Mouse (Mus musculus): ENCODE data around the gene Fars2. TPM values are rescaled to one million over a fixed set of nuclear protein-coding genes. Genes with fewer than 3 reads are reported as not detected.

Gene Fars2
- polyA plus RNA-seq, 1 experiment: 123 TPM

- TF ChIP-seq POLR2A (IDR thresholded peaks at IDR 0.05; ENCODE audit: control insufficient read depth, low read depth, low read length): no peak
- TF ChIP-seq CTCF (IDR thresholded peaks at IDR 0.05; ENCODE audit: control insufficient read depth, insufficient read depth, insufficient replicate concordance, low read depth, low read length): no peak
- Histone ChIP-seq H3K4me3 (ENCODE audit: control insufficient read depth, low read depth, low read length) (no peak overlapping the region), H3K36me3 (ENCODE audit: control insufficient read depth, insufficient read depth, low read length) (no peaks in the 10 kb centered on the region), H3K4me1 (ENCODE audit: control insufficient read depth, insufficient read depth, low read length) (no peaks in the 10 kb centered on the region), H3K27me3 (ENCODE audit: control insufficient read depth, insufficient read depth, low read length) (no peaks in the 10 kb centered on the region), H3K27ac (ENCODE audit: control insufficient read depth, insufficient read depth, low read depth, low read length) (no peak overlapping the region)
Observed at GRCm38 (mm10) chr13:36367712-36368491, 250.7 kb downstream of the Fars2 start.

GRCm38 (mm10) chr13:36368799-36369198 lies 251.6 kb downstream of the Fars2 start:
- H3K27ac ChIP-seq (ENCODE audit: control insufficient read depth, insufficient read depth, low read depth, low read length): no peak overlapping the region
- H3K27me3 ChIP-seq (ENCODE audit: control insufficient read depth, insufficient read depth, low read length): no peaks in the 10 kb centered on the region
- no peaks in the 10 kb centered on the region for H3K36me3 ChIP-seq (ENCODE audit: control insufficient read depth, insufficient read depth, low read length)
- H3K4me3 ChIP-seq (ENCODE audit: control insufficient read depth, low read depth, low read length): no peak overlapping the region
- H3K4me1 ChIP-seq (ENCODE audit: control insufficient read depth, insufficient read depth, low read length): no peaks in the 10 kb centered on the region
- TF ChIP-seq CTCF (IDR thresholded peaks at IDR 0.05; ENCODE audit: control insufficient read depth, insufficient read depth, insufficient replicate concordance, low read depth, low read length) (no peak), POLR2A (IDR thresholded peaks at IDR 0.05; ENCODE audit: control insufficient read depth, low read depth, low read length) (no peak)

- no peak overlapping the region for H3K27ac ChIP-seq (ENCODE audit: control insufficient read depth, insufficient read depth, low read depth, low read length)
- H3K36me3 ChIP-seq (ENCODE audit: control insufficient read depth, insufficient read depth, low read length): no peaks in the 10 kb centered on the region
- H3K4me3 ChIP-seq (ENCODE audit: control insufficient read depth, low read depth, low read length): no peak overlapping the region
- no peaks in the 10 kb centered on the region for H3K4me1 ChIP-seq (ENCODE audit: control insufficient read depth, insufficient read depth, low read length)
- H3K27me3 ChIP-seq (ENCODE audit: control insufficient read depth, insufficient read depth, low read length): no peaks in the 10 kb centered on the region
- TF ChIP-seq POLR2A (IDR thresholded peaks at IDR 0.05; ENCODE audit: control insufficient read depth, low read depth, low read length) (no peak), CTCF (IDR thresholded peaks at IDR 0.05; ENCODE audit: control insufficient read depth, insufficient read depth, insufficient replicate concordance, low read depth, low read length) (no peak)
Observed at GRCm38 (mm10) chr13:36369400-36369799, 252.2 kb downstream of the Fars2 start.

- H3K4me1 ChIP-seq (ENCODE audit: control insufficient read depth, insufficient read depth, low read length): no peaks in the 10 kb centered on the region
- no peak for TF ChIP-seq CTCF (IDR thresholded peaks at IDR 0.05; ENCODE audit: control insufficient read depth, insufficient read depth, insufficient replicate concordance, low read depth, low read length)
- no peak for TF ChIP-seq POLR2A (IDR thresholded peaks at IDR 0.05; ENCODE audit: control insufficient read depth, low read depth, low read length)
- no peak overlapping the region for H3K27ac ChIP-seq (ENCODE audit: control insufficient read depth, insufficient read depth, low read depth, low read length)
- no peaks in the 10 kb centered on the region for H3K27me3 ChIP-seq (ENCODE audit: control insufficient read depth, insufficient read depth, low read length)
- H3K4me3 ChIP-seq (ENCODE audit: control insufficient read depth, low read depth, low read length): no peak overlapping the region
- no peaks in the 10 kb centered on the region for H3K36me3 ChIP-seq (ENCODE audit: control insufficient read depth, insufficient read depth, low read length)
Observed at GRCm38 (mm10) chr13:36383236-36383635, 266.0 kb downstream of the Fars2 start.

- no peak overlapping the region for H3K27ac ChIP-seq (ENCODE audit: control insufficient read depth, insufficient read depth, low read depth, low read length)
- TF ChIP-seq POLR2A (IDR thresholded peaks at IDR 0.05; ENCODE audit: control insufficient read depth, low read depth, low read length): no peak
- no peak for TF ChIP-seq CTCF (IDR thresholded peaks at IDR 0.05; ENCODE audit: control insufficient read depth, insufficient read depth, insufficient replicate concordance, low read depth, low read length)
Observed at GRCm38 (mm10) chr13:36386074-36386473, 268.9 kb downstream of the Fars2 start.

GRCm38 (mm10) chr13:36391936-36392335 lies 274.7 kb downstream of the Fars2 start:
- Histone ChIP-seq H3K4me1 (ENCODE audit: control insufficient read depth, insufficient read depth, low read length) (no peaks in the 10 kb centered on the region), H3K36me3 (ENCODE audit: control insufficient read depth, insufficient read depth, low read length) (no peaks in the 10 kb centered on the region), H3K27me3 (ENCODE audit: control insufficient read depth, insufficient read depth, low read length) (no peaks in the 10 kb centered on the region), H3K27ac (ENCODE audit: control insufficient read depth, insufficient read depth, low read depth, low read length) (no peak overlapping the region), H3K4me3 (ENCODE audit: control insufficient read depth, low read depth, low read length) (no peak overlapping the region)
- TF ChIP-seq CTCF (IDR thresholded peaks at IDR 0.05; ENCODE audit: control insufficient read depth, insufficient read depth, insufficient replicate concordance, low read depth, low read length) (no peak), POLR2A (IDR thresholded peaks at IDR 0.05; ENCODE audit: control insufficient read depth, low read depth, low read length) (no peak)

More at GRCm38 (mm10) chr13:36386074-36386473, 268.9 kb downstream of the Fars2 start:
- H3K27me3 ChIP-seq (ENCODE audit: control insufficient read depth, insufficient read depth, low read length): no peaks in the 10 kb centered on the region
- no peak overlapping the region for H3K4me3 ChIP-seq (ENCODE audit: control insufficient read depth, low read depth, low read length)
- H3K36me3 ChIP-seq (ENCODE audit: control insufficient read depth, insufficient read depth, low read length): no peaks in the 10 kb centered on the region
- no peaks in the 10 kb centered on the region for H3K4me1 ChIP-seq (ENCODE audit: control insufficient read depth, insufficient read depth, low read length)

- H3K27me3 ChIP-seq (ENCODE audit: control insufficient read depth, insufficient read depth, low read length): no peaks in the 10 kb centered on the region
- no peaks in the 10 kb centered on the region for H3K4me1 ChIP-seq (ENCODE audit: control insufficient read depth, insufficient read depth, low read length)
- H3K27ac ChIP-seq (ENCODE audit: control insufficient read depth, insufficient read depth, low read depth, low read length): no peak overlapping the region
- no peak overlapping the region for H3K4me3 ChIP-seq (ENCODE audit: control insufficient read depth, low read depth, low read length)
- no peaks in the 10 kb centered on the region for H3K36me3 ChIP-seq (ENCODE audit: control insufficient read depth, insufficient read depth, low read length)
- no peak for TF ChIP-seq CTCF (IDR thresholded peaks at IDR 0.05; ENCODE audit: control insufficient read depth, insufficient read depth, insufficient replicate concordance, low read depth, low read length)
- TF ChIP-seq POLR2A (IDR thresholded peaks at IDR 0.05; ENCODE audit: control insufficient read depth, low read depth, low read length): no peak
Observed at GRCm38 (mm10) chr13:36392666-36393065, 275.5 kb downstream of the Fars2 start.

Measured in testis, adult 2 months (tissue).